Mouse (Mus musculus): Measurements from ENCODE around the gene Hist1h2ak. TPM values are rescaled to one million over a fixed set of nuclear protein-coding genes. Genes with fewer than 3 reads are reported as not detected.
A peak's percentile ranks its signal among the peaks of the same experiment; 100 is the strongest.
"Not testable (repeated sequence)": the region's sequence is repeated elsewhere in the genome, so short reads cannot be mapped to it uniquely, and the experiment has no call there.

Gene Hist1h2ak
- total and polyA plus RNA-seq, 3 experiments = 6.2 to 1,125 (median 16.6) TPM

DNA sequence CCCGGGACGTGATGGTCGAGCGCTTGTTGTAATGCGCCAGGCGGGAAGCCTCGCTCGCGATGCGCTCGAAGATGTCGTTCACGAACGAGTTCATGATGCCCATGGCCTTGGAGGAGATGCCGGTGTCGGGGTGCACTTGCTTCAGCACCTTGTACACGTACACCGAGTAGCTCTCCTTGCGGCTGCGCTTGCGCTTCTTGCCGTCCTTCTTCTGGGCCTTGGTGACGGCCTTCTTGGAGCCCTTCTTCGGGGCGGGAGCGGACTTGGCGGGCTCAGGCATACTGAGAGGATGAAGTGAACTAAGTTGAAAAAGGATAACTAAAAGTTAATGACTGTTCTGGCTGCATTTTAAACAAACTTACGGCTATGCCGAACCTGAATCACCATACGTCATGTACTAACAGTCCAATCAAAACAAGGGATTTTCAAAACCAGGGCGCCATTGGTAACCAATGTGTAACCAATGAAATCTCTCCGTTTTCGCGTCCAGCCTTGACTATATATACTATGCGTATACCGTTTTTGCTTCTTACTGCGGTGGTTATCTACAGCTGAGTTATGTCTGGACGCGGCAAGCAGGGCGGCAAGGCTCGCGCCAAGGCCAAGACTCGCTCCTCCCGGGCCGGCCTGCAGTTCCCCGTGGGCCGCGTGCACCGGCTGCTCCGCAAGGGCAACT is 37.6 kb downstream of the Hist1h2ak start, which contains the start of the genes Hist1h2bl and Hist1h2ai:
Gene Hist1h2bl, minus strand, starts transcription at position 280 of the 676 bp plus-strand sequence.
Gene Hist1h2ai, plus strand, starts transcription at position 559 of the 676 bp plus-strand sequence.
- in situ Hi-C loops (cut with MboI; ENCODE audit: low pct_ligation_motif_present, low pct_unique_long_range_greater_than_20kb, low sequenced_read_pairs) = loop anchor here (25.0 kb wide), 2 partner anchors 221 to 329 kb away; partner anchors contain the start of gene Zfp184
- H3K36me3 ChIP-seq (replicated peaks in 1 of 2; ENCODE audit: control insufficient read depth in 1 of 2, insufficient read depth in 1 of 2, low read length in 1 of 2); H3K27me3 ChIP-seq (replicated peaks); dilution Hi-C loops (cut with MboI; ENCODE audit: extremely low pct_ligation_motif_present, extremely low pct_unique_long_range_greater_than_20kb, low sequenced_read_pairs); H3K79me2 ChIP-seq (replicated peaks; ENCODE audit: control insufficient read depth, extremely low read depth, insufficient read depth, poor library complexity, severe bottlenecking); H3K9me3 ChIP-seq (replicated peaks; ENCODE audit: low read length): not testable (repeated sequence)
- peak; percentile 96 for DNase-seq (ENCODE audit: extremely low read depth)
- peak within 1 kb of the TSS; percentile 94 for H3K4me2 ChIP-seq (ENCODE audit: insufficient read depth, low read depth, poor library complexity, severe bottlenecking)
- H3K4me3 ChIP-seq (replicated peaks in 1 of 3; ENCODE audit: low read depth in 2 of 3, low read length in 2 of 3, poor library complexity in 1 of 3) = peak within 1 kb of the TSS; percentile 35 to 59 (median 50)
- peak within 1 kb of the TSS; percentile 82 for H3K9ac ChIP-seq (ENCODE audit: insufficient read depth, low read depth)
- peak within 1 kb of the TSS; percentile 95 for H3K27ac ChIP-seq (ENCODE audit: insufficient read depth, low read depth)
- H3K4me1 ChIP-seq (ENCODE audit: control insufficient read depth in 1 of 2, insufficient read depth in 2 of 2) = peaks cover 2 to 30% of the 10 kb centered on the region in 2 experiments; a peak in 2 of 4 replicates
- TF ChIP-seq CHD2 (IDR thresholded peaks at IDR 0.05; ENCODE audit: low read length) (peak; percentile 88), POLR2A (IDR thresholded peaks at IDR 0.05; ENCODE audit: low read depth, low read length) (peak; percentile 63), SIN3A (IDR thresholded peaks at IDR 0.05; ENCODE audit: low read length) (peak; percentile 24; the same call in 1 of the 2 replicates), RCOR1 (conservative IDR thresholded peaks at IDR 0.05; ENCODE audit: low read depth, low read length) (peak; percentile 76; the same call in 1 of the 2 replicates), KAT2A (IDR thresholded peaks at IDR 0.05; ENCODE audit: insufficient replicate concordance, low read length) (0 out of 2 replicates have a peak, but pooled peaks have one; percentile 16), MAZ (IDR thresholded peaks at IDR 0.05; ENCODE audit: low read depth, low read length) (0 out of 2 replicates have a peak, but pooled peaks have one; percentile 49), UBTF (IDR thresholded peaks at IDR 0.05; ENCODE audit: low read depth, low read length) (0 out of 2 replicates have a peak, but pooled peaks have one; percentile 84), TBP (conservative IDR thresholded peaks at IDR 0.05; ENCODE audit: low read depth, low read length) (peak; percentile 99), NRF1 (IDR thresholded peaks at IDR 0.05; ENCODE audit: low read depth, low read length) (peak; percentile 49), E2F4 (IDR thresholded peaks at IDR 0.05; ENCODE audit: insufficient replicate concordance, low read depth, low read length) (0 out of 2 replicates have a peak, but pooled peaks have one; percentile 77), MXI1 (IDR thresholded peaks at IDR 0.05; ENCODE audit: low read depth, low read length) (0 out of 2 replicates have a peak, but pooled peaks have one; percentile 36), ZMIZ1 (IDR thresholded peaks at IDR 0.05; ENCODE audit: low read depth, low read length) (peak; percentile 31), MEF2A (IDR thresholded peaks at IDR 0.05; ENCODE audit: borderline replicate concordance, low read depth, low read length) (peak; percentile 28; the same call in 1 of the 2 replicates), TCF12 (IDR thresholded peaks at IDR 0.05; ENCODE audit: low read depth, low read length) (peak; percentile 90), MYC (IDR thresholded peaks at IDR 0.05; ENCODE audit: low read depth, low read length) (0 out of 2 replicates have a peak, but pooled peaks have one; percentile 34), NELFE (IDR thresholded peaks at IDR 0.05; ENCODE audit: low read depth, low read length) (peak; percentile 13)

All from CH12.LX (cell line).